Mouse (Mus musculus) neural tube, embryonic 15.5 days (tissue): ENCODE measurements around the gene Wdr43. TPM values are rescaled to one million over a fixed set of nuclear protein-coding genes. Genes with fewer than 3 reads are reported as not detected.

Experiments used
- ATAC-seq: fragments of 200-750 bp; cut with Nextera tagmentation; 2 replicates; pipeline ENCODE4 v1.8.0; 2017; ENCODE audit warnings: mild to moderate bottlenecking, moderate TSS enrichment, moderate library complexity; ENCODE audit not compliant: low FRiP score
- H3K27ac ChIP-seq: fragments of 300-500 bp; sonication (generic); replicated peaks from 2 replicates; pipeline ENCODE4 v1.5.1; 2015; ENCODE audit warnings: mild to moderate bottlenecking, inconsistent platforms
- H3K27me3 ChIP-seq: fragments of 300-500 bp; sonication (generic); replicated peaks from 2 replicates; pipeline ENCODE4 v1.6.1; 2015; ENCODE audit warnings: inconsistent platforms
- H3K36me3 ChIP-seq: fragments of 300-500 bp; sonication (generic); 2 replicates; pipeline ENCODE4 v1.6.1; 2015; ENCODE audit warnings: inconsistent platforms
- H3K4me1 ChIP-seq: fragments of 300-500 bp; sonication (generic); 2 replicates; pipeline ENCODE4 v1.6.1; 2015; ENCODE audit warnings: inconsistent platforms
- H3K4me2 ChIP-seq: fragments of 300-500 bp; sonication (generic); 2 replicates; pipeline ENCODE4 v1.6.1; 2015; ENCODE audit warnings: inconsistent platforms, mild to moderate bottlenecking, moderate library complexity
- H3K4me3 ChIP-seq: fragments of 300-500 bp; sonication (generic); replicated peaks from 2 replicates; pipeline ENCODE4 v1.5.1; 2015; ENCODE audit warnings: mild to moderate bottlenecking, inconsistent platforms
- H3K9ac ChIP-seq: fragments of 300-500 bp; sonication (generic); replicated peaks from 2 replicates; pipeline ENCODE4 v1.6.1; 2015; ENCODE audit warnings: mild to moderate bottlenecking, inconsistent platforms
- H3K9me3 ChIP-seq: fragments of 300-500 bp; sonication (generic); replicated peaks from 2 replicates; pipeline ENCODE4 v1.6.1; 2016; ENCODE audit warnings: inconsistent platforms
- WGBS: fragments of 180-500 bp; shearing (Covaris S2); methylation state at CpG from one replicate; pipeline ENCODE4 v1.1.7; 2015; ENCODE audit warnings: mixed read lengths; 5-methylcytosine and 5-hydroxymethylcytosine counted together
- polyA plus RNA-seq: library from polyadenylated mRNA; unstranded; fragments of >200 nt; fragmentation: Nextera tagmentation; extraction: Ambion mirVana; gene quantifications from 2 replicates; pipeline ENCODE4 v1.2.1, GENCODE M21; 2015

Gene Wdr43
- 38.0 and 52.0 TPM in 2 replicates for polyA plus RNA-seq

GRCm38 (mm10) chr17:71615638-71616318, at the start of gene Wdr43:
TSS of gene Wdr43 (plus strand) at chr17:71615895.
- H3K27ac ChIP-seq, result peak within 1 kb of the TSS; percentile 74
- peak within 1 kb of the TSS; percentile 81 for H3K4me2 ChIP-seq
- ATAC-seq, result peak; percentile 100
- no peaks in the 10 kb centered on the region for H3K27me3 ChIP-seq
- H3K4me3 ChIP-seq, result peak within 1 kb of the TSS; percentile 100
- H3K9ac ChIP-seq, result peak within 1 kb of the TSS; percentile 93
- H3K4me1 ChIP-seq, result peaks cover 22% of the 10 kb centered on the region
- WGBS, result 5% methylated on average over 40 of the region's 40 CpGs
- no peaks in the 10 kb centered on the region for H3K9me3 ChIP-seq
- 0 out of 2 replicates have a peak, but pooled peaks cover 3% of the 10 kb centered on the region for H3K36me3 ChIP-seq

- Histone ChIP-seq H3K36me3 (no peaks in the 10 kb centered on the region; the same call in 1 of the 2 replicates), H3K27ac (no peak overlapping the region), H3K27me3 (no peaks in the 10 kb centered on the region), H3K4me1 (no peaks in the 10 kb centered on the region), H3K4me2 (no peak overlapping the region), H3K9me3 (no peaks in the 10 kb centered on the region), H3K4me3 (no peak overlapping the region), H3K9ac (no peak overlapping the region)
- no peak for ATAC-seq
- 89% methylated on average over 1 of the region's 1 CpGs for WGBS
Observed at GRCm38 (mm10) chr17:71579176-71579705, 36.5 kb upstream of the Wdr43 start.

- peak overlapping the region; percentile 82 for H3K27ac ChIP-seq
- WGBS, result under 1% methylated on average over 48 of the region's 48 CpGs
- peaks cover 31% of the 10 kb centered on the region for H3K4me1 ChIP-seq
- H3K27me3 ChIP-seq, result peaks cover 8% of the 10 kb centered on the region; the same call in 1 of the 2 replicates
- peak; percentile 75 for ATAC-seq
- peak overlapping the region; percentile 70 for H3K9ac ChIP-seq
- peak overlapping the region; percentile 84 for H3K4me2 ChIP-seq
- H3K36me3 ChIP-seq, result no peaks in the 10 kb centered on the region
- peak overlapping the region; percentile 80 for H3K4me3 ChIP-seq
- no peaks in the 10 kb centered on the region for H3K9me3 ChIP-seq
Observed at GRCm38 (mm10) chr17:71597881-71598658, 17.6 kb upstream of the Wdr43 start.

- Histone ChIP-seq H3K9ac (peak overlapping the region; percentile 70), H3K4me1 (peaks cover 31% of the 10 kb centered on the region), H3K4me3 (peak overlapping the region; percentile 80), H3K9me3 (no peaks in the 10 kb centered on the region), H3K27ac (peak overlapping the region; percentile 82), H3K27me3 (peaks cover 8% of the 10 kb centered on the region; the same call in 1 of the 2 replicates), H3K36me3 (no peaks in the 10 kb centered on the region), H3K4me2 (peak overlapping the region; percentile 84)
- WGBS, result 7% methylated on average over 42 of the region's 42 CpGs
- peak; percentile 98 for ATAC-seq
Observed at GRCm38 (mm10) chr17:71598659-71599554, 16.8 kb upstream of the Wdr43 start.

GRCm38 (mm10) chr17:71616319-71617032, 781 bp downstream of the Wdr43 start:
- H3K27ac ChIP-seq, result peak overlapping the region; percentile 74
- under 1% methylated on average over 62 of the region's 73 CpGs for WGBS
- H3K4me2 ChIP-seq, result peak overlapping the region; percentile 81
- H3K4me3 ChIP-seq, result peak overlapping the region; percentile 100
- 0 out of 2 replicates have a peak, but pooled peaks cover 3% of the 10 kb centered on the region for H3K36me3 ChIP-seq
- no peaks in the 10 kb centered on the region for H3K9me3 ChIP-seq
- no peaks in the 10 kb centered on the region for H3K27me3 ChIP-seq
- H3K4me1 ChIP-seq, result peaks cover 22% of the 10 kb centered on the region
- peak overlapping the region; percentile 93 for H3K9ac ChIP-seq
- peak; percentile 80 for ATAC-seq

- no peaks in the 10 kb centered on the region for H3K27me3 ChIP-seq
- WGBS, result 1% methylated on average over 10 of the region's 10 CpGs
- no peak overlapping the region for H3K27ac ChIP-seq
- no peak for ATAC-seq
- peak overlapping the region; percentile 93 for H3K9ac ChIP-seq
- peak overlapping the region; percentile 100 for H3K4me3 ChIP-seq
- H3K4me2 ChIP-seq, result peak overlapping the region; percentile 81
- H3K36me3 ChIP-seq, result 0 out of 2 replicates have a peak, but pooled peaks cover 3% of the 10 kb centered on the region
- H3K9me3 ChIP-seq, result no peaks in the 10 kb centered on the region
- H3K4me1 ChIP-seq, result peaks cover 22% of the 10 kb centered on the region
Observed at GRCm38 (mm10) chr17:71617033-71617362, 1.3 kb downstream of the Wdr43 start.

- Histone ChIP-seq H3K4me2 (peak overlapping the region; percentile 81), H3K36me3 (0 out of 2 replicates have a peak, but pooled peaks cover 3% of the 10 kb centered on the region), H3K4me3 (peak overlapping the region; percentile 6; the same call in 1 of the 2 replicates), H3K9ac (no peak overlapping the region), H3K4me1 (peaks cover 22% of the 10 kb centered on the region), H3K27me3 (no peaks in the 10 kb centered on the region), H3K27ac (no peak overlapping the region), H3K9me3 (no peaks in the 10 kb centered on the region)
- 84% methylated on average over 4 of the region's 4 CpGs for WGBS
- ATAC-seq, result no peak
Observed at GRCm38 (mm10) chr17:71617974-71618373, 2.3 kb downstream of the Wdr43 start.

- peaks cover 66% of the 10 kb centered on the region for H3K36me3 ChIP-seq
- ATAC-seq, result no peak
- no peak overlapping the region for H3K27ac ChIP-seq
- no peaks in the 10 kb centered on the region for H3K4me1 ChIP-seq
- H3K4me2 ChIP-seq, result no peak overlapping the region
- H3K27me3 ChIP-seq, result no peaks in the 10 kb centered on the region
- H3K9me3 ChIP-seq, result no peaks in the 10 kb centered on the region
- H3K9ac ChIP-seq, result no peak overlapping the region
- no peak overlapping the region for H3K4me3 ChIP-seq
- WGBS, result 94% methylated on average over 10 of the region's 10 CpGs
Observed at GRCm38 (mm10) chr17:71631806-71632205, 16.1 kb downstream of the Wdr43 start.

GRCm38 (mm10) chr17:71633350-71633749, 17.7 kb downstream of the Wdr43 start:
- H3K4me2 ChIP-seq, result no peak overlapping the region
- WGBS, result 82% methylated on average over 8 of the region's 8 CpGs
- no peaks in the 10 kb centered on the region for H3K9me3 ChIP-seq
- no peak overlapping the region for H3K4me3 ChIP-seq
- no peaks in the 10 kb centered on the region for H3K4me1 ChIP-seq
- H3K9ac ChIP-seq, result no peak overlapping the region
- no peak overlapping the region for H3K27ac ChIP-seq
- ATAC-seq, result no peak
- H3K36me3 ChIP-seq, result peaks cover 66% of the 10 kb centered on the region
- H3K27me3 ChIP-seq, result no peaks in the 10 kb centered on the region

GRCm38 (mm10) chr17:71636786-71637185, 21.1 kb downstream of the Wdr43 start:
- ATAC-seq, result no peak
- no peak overlapping the region for H3K4me2 ChIP-seq
- no peak overlapping the region for H3K27ac ChIP-seq
- no peak overlapping the region for H3K9ac ChIP-seq
- no peaks in the 10 kb centered on the region for H3K9me3 ChIP-seq
- H3K36me3 ChIP-seq, result peaks cover 72% of the 10 kb centered on the region
- H3K27me3 ChIP-seq, result no peaks in the 10 kb centered on the region
- no peaks in the 10 kb centered on the region for H3K4me1 ChIP-seq
- WGBS, result 96% methylated on average over 8 of the region's 8 CpGs
- H3K4me3 ChIP-seq, result no peak overlapping the region
